Mouse (Mus musculus) embryonic fibroblast, embryonic 13.5 days (primary cell): ENCODE measurements around the gene Gm4450.

Experiments
- CTCF ChIP-seq: IDR thresholded peaks from 2 replicates; pipeline ENCODE4 v1.5.1; 2011; ENCODE audit warnings: mild to moderate bottlenecking, control low read depth, low read length, moderate library complexity, borderline replicate concordance; ENCODE audit not compliant: insufficient read depth
- POLR2A ChIP-seq: IDR thresholded peaks from 2 replicates; pipeline ENCODE4 v1.6.1; 2011; ENCODE audit warnings: low read depth, mild to moderate bottlenecking, control low read depth, low read length, moderate library complexity

- TF ChIP-seq CTCF (no peak), POLR2A (no peak)
Measured at GRCm38 (mm10) chr3:98427600-98428448, 29.1 kb downstream of the Gm4450 start.
